Mouse (Mus musculus): Measurements from ENCODE around the gene Hdhd5.

The Hdhd5 gene

GRCm38 (mm10) chr6:120531020-120531965 lies at the start of gene Hdhd5:
Gene Hdhd5, minus strand, starts transcription at chr6:120531319.
- peak; percentile 88 to 92 for DNase-seq

GRCm38 (mm10) chr6:120580713-120581015 lies 49.5 kb upstream of the Hdhd5 start:
- no peak for DNase-seq

- peak; percentile 63 to 73 for DNase-seq
These were observed 49.0 kb upstream of the Hdhd5 start for GRCm38 (mm10) chr6:120579831-120580712.

GRCm38 (mm10) chr6:120579110-120579830 lies 48.2 kb upstream of the Hdhd5 start:
- peak; percentile 61 to 67 for DNase-seq

- no peak for DNase-seq
These were observed 47.4 kb upstream of the Hdhd5 start for GRCm38 (mm10) chr6:120578471-120578870.

- no peak for DNase-seq
These were observed 41.3 kb upstream of the Hdhd5 start for GRCm38 (mm10) chr6:120572372-120572771.

GRCm38 (mm10) chr6:120568257-120568656 lies 37.1 kb upstream of the Hdhd5 start:
- DNase-seq: no peak

GRCm38 (mm10) chr6:120566911-120567909 lies 36.1 kb upstream of the Hdhd5 start:
- DNase-seq: peak; percentile 66 to 75

- no peak for DNase-seq
These were observed 25.5 kb upstream of the Hdhd5 start for GRCm38 (mm10) chr6:120556641-120557040.

- DNase-seq: no peak
These were observed 25.0 kb upstream of the Hdhd5 start for GRCm38 (mm10) chr6:120555983-120556567.

- DNase-seq: no peak
These were observed 24.0 kb upstream of the Hdhd5 start for GRCm38 (mm10) chr6:120555152-120555551.

- DNase-seq: no peak
These were observed 19.1 kb upstream of the Hdhd5 start for GRCm38 (mm10) chr6:120550173-120550572.

GRCm38 (mm10) chr6:120548581-120548980 lies 17.5 kb upstream of the Hdhd5 start:
- DNase-seq: no peak

- peak in 1 of 2 experiments; percentile 17 for DNase-seq
These were observed 15.9 kb upstream of the Hdhd5 start for GRCm38 (mm10) chr6:120546973-120547372.

- no peak for DNase-seq
These were observed 15.2 kb upstream of the Hdhd5 start for GRCm38 (mm10) chr6:120546292-120546691.

GRCm38 (mm10) chr6:120542061-120542460 lies 10.9 kb upstream of the Hdhd5 start:
- DNase-seq: no peak

GRCm38 (mm10) chr6:120541386-120541785 lies 10.3 kb upstream of the Hdhd5 start:
- DNase-seq: no peak

- peak in 1 of 2 experiments; percentile 10 for DNase-seq
These were observed 8.7 kb upstream of the Hdhd5 start for GRCm38 (mm10) chr6:120539781-120540231.

GRCm38 (mm10) chr6:120539132-120539759 lies 8.1 kb upstream of the Hdhd5 start:
- peak; percentile 53 to 70 for DNase-seq

GRCm38 (mm10) chr6:120536337-120536736 lies 5.2 kb upstream of the Hdhd5 start:
- no peak for DNase-seq

- no peak for DNase-seq
These were observed 1.5 kb upstream of the Hdhd5 start for GRCm38 (mm10) chr6:120532594-120532993.
